Mouse (Mus musculus): ENCODE data around the gene Arhgef26.

DNA sequence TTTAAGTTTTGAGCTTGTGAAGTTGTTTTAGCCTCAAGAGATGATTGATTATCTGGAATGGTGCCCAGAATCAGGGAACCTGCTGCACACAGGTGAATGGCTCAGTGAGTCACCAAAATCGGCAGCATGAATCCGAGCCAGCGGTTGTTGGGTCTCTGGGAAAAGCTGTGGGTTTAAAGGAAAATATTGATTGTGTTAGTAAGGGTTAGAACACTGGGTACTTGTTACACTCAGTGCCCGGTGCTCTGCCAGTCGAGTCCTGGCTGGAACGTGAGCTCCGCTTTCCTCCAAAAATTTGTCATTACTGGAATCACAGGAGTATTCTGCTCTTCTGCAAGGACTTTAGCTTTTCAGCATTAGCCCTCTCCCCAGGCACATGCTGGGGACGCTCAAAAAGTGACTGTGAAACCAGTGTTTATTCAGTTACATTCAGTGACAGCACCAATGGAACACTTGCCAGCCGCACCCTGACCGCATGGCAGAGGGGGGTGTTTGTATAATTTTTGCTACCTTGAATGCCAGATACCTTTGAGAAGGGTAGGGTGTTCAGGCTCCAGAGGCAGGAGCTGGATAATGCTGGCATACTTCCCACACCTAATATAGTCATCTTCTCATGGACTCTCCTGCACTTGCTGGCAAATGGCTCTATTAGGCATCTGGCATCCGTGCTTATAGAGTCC, 11.2 kb downstream of the Arhgef26 start:
- TF ChIP-seq CTCF (IDR thresholded peaks at IDR 0.05; ENCODE audit: borderline replicate concordance, extremely low read depth, insufficient read depth, insufficient read length) (no peak), POLR2A (IDR thresholded peaks at IDR 0.05; ENCODE audit: borderline replicate concordance, extremely low read depth, insufficient read depth, insufficient read length, poor library complexity, severe bottlenecking) (no peak)

Data from brain, embryonic 14.5 days (tissue).